Mouse (Mus musculus) E14TG2a.4 (cell line): ENCODE data around the gene Fam169a.

Source experiments
- CTCF ChIP-seq: conservative IDR thresholded peaks from 2 replicates; pipeline ENCODE4 v1.5.1; 2014; ENCODE audit warnings: low read length
- NANOG ChIP-seq: IDR thresholded peaks from 2 replicates; pipeline ENCODE4 v1.6.1; 2014; ENCODE audit warnings: borderline replicate concordance, low read length, mixed read lengths
- POU5F1 ChIP-seq: IDR thresholded peaks from 2 replicates; pipeline ENCODE4 v1.6.1; 2014; ENCODE audit warnings: low read length, borderline replicate concordance

DNA sequence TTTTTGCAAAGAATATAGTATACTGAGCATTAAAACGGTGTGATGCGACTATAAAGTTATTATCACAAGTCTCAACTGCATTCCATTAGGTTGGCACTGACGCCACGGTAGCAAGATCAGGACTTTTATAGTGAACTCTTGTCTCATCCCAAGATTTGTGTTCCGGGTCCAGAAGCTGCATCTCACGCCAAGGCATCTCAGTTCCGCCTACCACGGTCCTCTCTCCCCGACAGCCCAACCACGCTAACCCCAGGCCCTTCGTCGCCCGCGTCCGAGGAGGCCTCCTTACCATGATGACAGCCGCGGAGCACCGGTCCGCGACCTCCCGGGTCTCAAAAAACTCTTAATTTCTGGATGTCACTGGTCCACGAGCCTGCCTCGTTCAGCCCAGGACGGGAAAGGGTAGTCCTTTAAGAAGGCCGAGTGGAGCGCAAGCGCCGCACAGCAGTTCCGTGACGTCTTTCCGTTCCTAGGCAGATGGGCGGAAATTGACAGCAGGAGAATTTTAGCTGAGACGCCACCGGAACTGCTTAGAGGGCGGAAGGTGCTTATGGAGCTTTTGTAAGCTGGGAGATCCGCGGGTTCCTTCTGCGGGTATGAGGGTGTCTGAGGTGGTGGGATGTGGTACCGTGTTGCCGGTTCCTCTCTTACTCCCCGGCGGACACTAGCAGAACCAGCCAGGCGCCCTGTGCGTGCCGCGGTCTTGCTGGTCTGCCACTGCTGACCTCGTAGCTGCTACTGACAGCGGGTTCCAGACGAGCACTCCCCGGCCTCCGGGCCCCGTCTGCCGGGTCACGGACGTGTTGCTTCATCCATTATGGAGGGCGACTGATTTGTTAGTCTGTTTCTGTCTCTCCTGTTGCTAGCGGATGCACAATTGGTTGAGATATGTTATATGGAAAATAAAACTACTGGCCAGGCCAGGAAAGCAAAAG, 70.6 kb downstream of the Fam169a start, which contains the start of the genes Gfm2 and Nsa2:
- no peak for TF ChIP-seq CTCF
- TF ChIP-seq NANOG, result no peak
- TF ChIP-seq POU5F1, result no peak
